Mouse (Mus musculus) E14TG2a.4 (cell line): ENCODE measurements around the gene Nup107.

Experiments
- CTCF ChIP-seq: conservative IDR thresholded peaks from 2 replicates; pipeline ENCODE4 v1.5.1; 2014; ENCODE audit warnings: low read length
- POU5F1 ChIP-seq: IDR thresholded peaks from 2 replicates; pipeline ENCODE4 v1.6.1; 2014; ENCODE audit warnings: low read length, borderline replicate concordance

DNA sequence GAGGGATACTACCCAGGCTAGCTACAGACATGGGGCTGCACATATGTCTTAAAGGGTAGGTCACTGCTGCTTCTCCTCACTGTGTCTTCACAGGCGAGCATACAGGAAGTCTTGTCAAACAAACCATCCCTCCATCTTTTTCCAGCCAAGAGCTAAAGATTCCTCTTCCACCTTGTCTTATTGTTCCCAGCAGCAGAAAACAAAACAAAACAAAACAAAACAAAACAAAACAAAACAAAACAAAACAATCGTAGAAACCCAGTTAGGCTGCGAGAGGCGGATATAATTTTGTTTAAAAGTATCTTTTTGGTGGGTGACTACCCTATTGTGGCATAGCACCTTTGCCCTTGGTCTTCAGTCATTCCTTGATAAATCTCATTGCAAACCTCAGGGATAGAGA lies 49.9 kb downstream of the Nup107 start:
- TF ChIP-seq CTCF (no peak), POU5F1 (no peak)
